Mouse (Mus musculus): ENCODE data around the gene Mmp25. TPM values are rescaled to one million over a fixed set of nuclear protein-coding genes. Genes with fewer than 3 reads are reported as not detected.

Mmp25 gene
- polyA plus RNA-seq, 1 experiment from 2014 or later = 0.94 TPM

DNA sequence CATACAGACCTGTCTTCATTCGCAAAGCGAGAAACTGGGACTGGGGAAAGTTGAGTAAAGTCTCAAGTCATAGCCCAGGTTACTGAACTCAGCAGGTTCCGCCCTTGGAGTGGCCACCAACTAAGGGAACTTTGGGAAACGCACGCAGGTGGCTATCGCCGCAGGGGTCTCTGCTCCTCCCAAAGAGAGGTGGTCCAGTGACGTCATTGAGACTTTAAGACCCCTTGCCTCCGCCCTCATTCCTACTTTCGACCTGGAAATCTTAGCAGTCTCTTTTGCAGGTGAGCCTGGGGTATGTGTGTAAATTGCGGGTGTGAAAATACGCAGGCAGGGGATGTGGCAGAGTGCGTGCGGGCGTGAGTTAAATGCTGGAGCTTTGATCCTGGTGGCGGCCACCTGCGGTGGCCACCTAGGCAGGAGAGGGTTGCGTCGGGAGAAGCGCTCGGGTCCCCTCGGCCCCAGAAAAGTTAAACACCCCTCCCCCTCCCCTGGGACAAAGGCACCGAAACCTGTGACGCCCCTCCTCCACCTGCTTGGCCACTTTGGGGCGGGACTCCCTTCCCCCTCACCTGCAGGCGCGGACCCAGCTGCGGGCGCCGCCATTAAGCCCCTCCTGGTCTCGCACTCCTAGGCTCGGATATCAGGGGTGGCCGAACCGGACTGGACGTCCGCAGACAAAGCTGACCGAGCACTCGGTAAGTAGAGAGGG, 34.2 kb upstream of the Mmp25 start, which contains the start of gene Cldn6:
Gene Cldn6, plus strand, starts transcription at position 123 of the 709 bp plus-strand sequence.
- Histone ChIP-seq H3K4me3 (ENCODE audit: low read depth, low read length) (peak within 1 kb of the TSS; percentile 10; the same call in 1 of the 2 replicates), H3K27me3 (ENCODE audit: control insufficient read depth, insufficient read depth, low read length) (peaks cover 71% of the 10 kb centered on the region), H3K36me3 (ENCODE audit: control insufficient read depth, insufficient read depth, low read length) (no peaks in the 10 kb centered on the region), H3K4me1 (ENCODE audit: control insufficient read depth, insufficient read depth, low read length) (peaks cover 13% of the 10 kb centered on the region), H3K27ac (ENCODE audit: low read depth, low read length) (no peak within 1 kb of the TSS), H3K9ac (ENCODE audit: low read length) (no peak within 1 kb of the TSS), H3K4me2 (ENCODE audit: low read depth) (0 out of 2 replicates have a peak within 1 kb of the TSS, but pooled peaks have one; percentile 2), H3K9me3 (ENCODE audit: control insufficient read depth, low read length) (no peaks in the 10 kb centered on the region)
- 2% methylated on average over 37 of the region's 38 CpGs for WGBS
- ATAC-seq (ENCODE audit: insufficient read depth, low FRiP score, low TSS enrichment) (no peak), DNase-seq (ENCODE audit: low spot score) (no peak)

DNA sequence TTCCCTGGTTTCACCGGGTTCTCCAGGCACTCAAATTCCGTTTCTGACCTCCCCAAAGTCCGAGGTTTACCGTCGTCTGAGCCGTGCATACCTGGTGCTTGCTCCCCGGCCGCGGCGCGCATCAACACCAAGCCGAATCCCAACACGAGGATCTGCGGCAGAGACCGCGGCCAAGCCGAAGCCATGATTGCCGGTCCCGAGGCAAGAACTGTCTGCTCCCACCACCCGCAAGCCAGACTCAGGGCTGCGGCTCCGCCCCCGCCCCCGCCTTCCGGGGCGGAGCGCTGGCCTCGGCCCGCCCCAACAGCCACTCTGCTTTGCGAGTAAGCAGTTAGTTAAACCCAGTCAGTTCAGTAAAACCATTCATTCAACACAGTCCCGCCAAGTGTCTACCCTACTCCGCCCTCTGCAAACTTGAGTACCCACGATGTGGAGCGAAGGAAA, 32.2 kb upstream of the Mmp25 start, which contains the start of gene Tnfrsf12a:
Gene Tnfrsf12a, minus strand, starts transcription at position 233 of the 444 bp plus-strand sequence.
- DNase-seq (ENCODE audit: low spot score) (peak; percentile 91), ATAC-seq (ENCODE audit: insufficient read depth, low FRiP score, low TSS enrichment) (peak; percentile 22; the same call in 1 of the 2 replicates)
- Histone ChIP-seq H3K9me3 (ENCODE audit: control insufficient read depth, low read length) (no peaks in the 10 kb centered on the region), H3K9ac (ENCODE audit: low read length) (peak within 1 kb of the TSS; percentile 2), H3K27me3 (ENCODE audit: control insufficient read depth, insufficient read depth, low read length) (peaks cover 58% of the 10 kb centered on the region), H3K4me3 (ENCODE audit: low read depth, low read length) (peak within 1 kb of the TSS; percentile 35), H3K36me3 (ENCODE audit: control insufficient read depth, insufficient read depth, low read length) (no peaks in the 10 kb centered on the region), H3K27ac (ENCODE audit: low read depth, low read length) (no peak within 1 kb of the TSS), H3K4me1 (ENCODE audit: control insufficient read depth, insufficient read depth, low read length) (peaks cover 15% of the 10 kb centered on the region), H3K4me2 (ENCODE audit: low read depth) (peak within 1 kb of the TSS; percentile 71)
- under 1% methylated on average over 34 of the region's 34 CpGs for WGBS

DNA sequence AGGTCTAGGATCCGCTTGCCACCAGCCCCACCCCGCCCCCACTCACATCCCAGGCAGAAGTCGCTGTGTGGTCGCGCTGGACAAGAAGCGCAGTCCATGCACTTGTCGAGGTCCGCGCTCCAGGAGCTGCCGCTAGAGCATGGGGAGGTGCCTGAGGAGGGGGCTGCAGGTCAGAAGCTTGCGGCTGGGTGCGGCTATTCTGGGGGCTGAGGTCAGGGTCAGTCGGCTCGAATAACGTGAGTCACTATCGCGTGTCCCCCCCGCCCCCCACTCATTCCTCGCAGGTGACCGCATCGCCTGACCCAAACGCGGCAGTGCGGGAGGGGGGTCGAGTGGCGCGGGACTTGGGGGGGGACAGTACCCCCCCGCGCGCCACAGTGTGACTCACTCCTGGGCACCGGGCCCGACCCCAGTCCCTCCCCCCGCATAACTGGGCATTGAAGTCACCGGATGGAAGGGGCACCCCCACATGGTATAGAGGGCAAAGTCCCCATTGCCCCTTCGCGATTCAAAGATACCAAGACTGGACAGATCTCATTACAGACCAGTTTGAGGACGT, 31.5 kb upstream of the Mmp25 start:
- ATAC-seq (ENCODE audit: insufficient read depth, low FRiP score, low TSS enrichment) = no peak
- peaks cover 54% of the 10 kb centered on the region for H3K27me3 ChIP-seq (ENCODE audit: control insufficient read depth, insufficient read depth, low read length)
- WGBS = under 1% methylated on average over 30 of the region's 37 CpGs

DNA sequence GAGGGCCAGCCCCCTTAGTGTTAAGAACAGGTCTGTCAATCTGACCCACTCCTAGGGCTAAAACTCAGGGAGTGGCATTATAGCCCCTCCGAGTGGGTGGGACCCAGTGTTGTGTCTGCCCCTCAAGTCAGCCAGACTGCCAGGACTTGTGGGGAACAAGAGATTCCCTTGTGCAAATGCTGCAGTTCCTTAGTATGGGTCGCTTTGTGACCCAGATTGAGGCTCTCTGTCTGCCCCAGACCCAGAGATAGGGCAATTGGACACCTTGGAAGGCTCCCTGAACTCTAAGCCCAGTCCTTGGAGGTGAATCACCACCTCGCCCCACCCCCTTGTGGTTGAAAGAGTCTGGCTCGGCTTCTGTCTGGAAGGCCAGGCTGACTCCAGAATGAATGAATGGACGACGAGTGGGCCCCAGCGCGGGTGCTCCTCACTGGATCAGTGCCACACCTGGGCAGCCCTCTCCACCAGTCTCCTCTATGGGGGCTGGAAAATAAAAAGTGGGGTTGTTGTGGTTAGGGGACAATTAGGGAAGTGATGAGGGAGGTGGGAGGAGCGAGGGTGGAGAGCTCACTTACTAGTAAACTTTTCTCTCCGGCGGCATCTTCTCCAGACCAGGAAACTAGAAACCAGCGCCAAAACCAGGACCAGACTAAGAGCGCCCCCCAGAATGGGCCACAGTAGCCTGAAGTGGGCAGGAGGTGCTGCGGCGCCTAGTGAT, 30.6 kb upstream of the Mmp25 start:
- ATAC-seq (ENCODE audit: insufficient read depth, low FRiP score, low TSS enrichment) (no peak), DNase-seq (ENCODE audit: low spot score) (peak; percentile 7)
- H3K27me3 ChIP-seq (ENCODE audit: control insufficient read depth, insufficient read depth, low read length) = peaks cover 46% of the 10 kb centered on the region
- no peaks in the 10 kb centered on the region for H3K36me3 ChIP-seq (ENCODE audit: control insufficient read depth, insufficient read depth, low read length)
- H3K4me2 ChIP-seq (ENCODE audit: low read depth) = peak overlapping the region; percentile 71; the same call in 1 of the 2 replicates
- no peaks in the 10 kb centered on the region for H3K9me3 ChIP-seq (ENCODE audit: control insufficient read depth, low read length)
- peak overlapping the region; percentile 35 for H3K4me3 ChIP-seq (ENCODE audit: low read depth, low read length)
- H3K27ac ChIP-seq (ENCODE audit: low read depth, low read length) = no peak overlapping the region
- 11% methylated on average over 15 of the region's 15 CpGs for WGBS
- H3K9ac ChIP-seq (ENCODE audit: low read length) = peak overlapping the region; percentile 2; the same call in 1 of the 2 replicates
- H3K4me1 ChIP-seq (ENCODE audit: control insufficient read depth, insufficient read depth, low read length) = peaks cover 15% of the 10 kb centered on the region

More for the DNA sequence above, 31.5 kb upstream of the Mmp25 start:
- Histone ChIP-seq H3K27ac (ENCODE audit: low read depth, low read length) (no peak overlapping the region), H3K36me3 (ENCODE audit: control insufficient read depth, insufficient read depth, low read length) (no peaks in the 10 kb centered on the region), H3K4me3 (ENCODE audit: low read depth, low read length) (peak overlapping the region; percentile 35), H3K4me2 (ENCODE audit: low read depth) (peak overlapping the region; percentile 71), H3K9ac (ENCODE audit: low read length) (peak overlapping the region; percentile 2), H3K4me1 (ENCODE audit: control insufficient read depth, insufficient read depth, low read length) (peaks cover 15% of the 10 kb centered on the region), H3K9me3 (ENCODE audit: control insufficient read depth, low read length) (no peaks in the 10 kb centered on the region)
- peak; percentile 39 for DNase-seq (ENCODE audit: low spot score)

DNA sequence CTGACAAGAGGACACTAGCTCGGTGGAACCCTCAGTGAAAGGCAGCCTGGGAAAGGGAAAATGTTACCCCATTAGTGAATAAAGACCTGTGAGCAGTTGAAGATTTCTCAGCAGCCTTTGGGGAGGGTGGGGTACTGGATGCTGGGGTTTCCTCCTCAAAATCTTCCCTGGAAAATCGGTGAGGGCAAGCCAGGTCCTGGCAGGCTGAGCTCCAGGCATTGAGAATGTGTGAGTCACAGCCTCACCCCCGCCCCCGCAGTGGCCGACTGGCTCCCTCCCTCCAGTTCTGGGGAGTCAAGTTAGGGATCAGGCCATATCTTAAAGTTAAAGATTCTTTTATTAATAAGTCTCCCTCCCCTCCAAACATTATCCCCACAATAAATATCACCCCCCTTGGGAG, 30.1 kb upstream of the Mmp25 start:
- no peak for ATAC-seq (ENCODE audit: insufficient read depth, low FRiP score, low TSS enrichment)
- peak; percentile 9 for DNase-seq (ENCODE audit: low spot score)
- peaks cover 3% of the 10 kb centered on the region; the same call in 1 of the 2 replicates for H3K36me3 ChIP-seq (ENCODE audit: control insufficient read depth, insufficient read depth, low read length)
- no peak overlapping the region for H3K9ac ChIP-seq (ENCODE audit: low read length)
- WGBS = 29% methylated on average over 5 of the region's 5 CpGs
- H3K4me1 ChIP-seq (ENCODE audit: control insufficient read depth, insufficient read depth, low read length) = peaks cover 15% of the 10 kb centered on the region
- no peak overlapping the region for H3K27ac ChIP-seq (ENCODE audit: low read depth, low read length)
- H3K27me3 ChIP-seq (ENCODE audit: control insufficient read depth, insufficient read depth, low read length) = peaks cover 40% of the 10 kb centered on the region
- H3K4me3 ChIP-seq (ENCODE audit: low read depth, low read length) = no peak overlapping the region
- no peak overlapping the region for H3K4me2 ChIP-seq (ENCODE audit: low read depth)
- H3K9me3 ChIP-seq (ENCODE audit: control insufficient read depth, low read length) = no peaks in the 10 kb centered on the region

DNA sequence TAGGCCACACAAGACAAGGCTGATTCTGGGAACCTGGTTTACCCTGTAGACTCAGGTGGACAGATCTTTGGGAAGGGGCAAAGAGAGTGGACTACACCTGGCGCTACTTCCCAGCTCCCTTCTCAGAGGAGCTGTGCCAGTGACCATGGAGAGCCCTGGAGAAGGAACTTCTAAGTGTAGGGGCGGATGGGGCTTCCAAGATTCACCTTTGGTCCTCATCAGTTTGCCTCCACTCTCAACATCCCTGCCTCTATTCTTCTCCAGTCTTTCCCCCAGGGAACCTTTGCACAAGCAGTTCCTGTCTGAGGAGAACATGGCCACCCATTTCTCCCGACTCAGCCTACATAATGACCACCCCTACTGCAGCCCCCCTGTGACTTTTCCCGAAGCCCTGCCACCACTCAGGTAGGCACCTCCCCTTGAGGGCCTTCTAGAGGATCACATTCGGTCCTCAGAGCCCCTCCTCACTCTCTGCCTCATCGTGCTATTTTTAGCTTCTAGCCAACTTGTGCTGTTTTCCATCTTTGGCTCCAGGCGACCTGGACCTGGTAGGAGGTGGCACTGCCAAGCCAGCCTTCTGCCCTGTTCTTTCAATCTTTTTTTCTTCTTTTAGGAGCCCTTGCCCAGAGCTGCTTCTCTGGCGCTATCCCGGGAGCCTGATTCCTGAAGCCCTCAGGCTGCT, 29.3 kb upstream of the Mmp25 start:
- DNase-seq (ENCODE audit: low spot score) (no peak), ATAC-seq (ENCODE audit: insufficient read depth, low FRiP score, low TSS enrichment) (no peak)
- Histone ChIP-seq H3K9ac (ENCODE audit: low read length) (peak overlapping the region; percentile 60), H3K4me3 (ENCODE audit: low read depth, low read length) (peak overlapping the region; percentile 60), H3K27me3 (ENCODE audit: control insufficient read depth, insufficient read depth, low read length) (peaks cover 33% of the 10 kb centered on the region), H3K36me3 (ENCODE audit: control insufficient read depth, insufficient read depth, low read length) (peaks cover 4% of the 10 kb centered on the region; the same call in 1 of the 2 replicates), H3K9me3 (ENCODE audit: control insufficient read depth, low read length) (no peaks in the 10 kb centered on the region), H3K4me1 (ENCODE audit: control insufficient read depth, insufficient read depth, low read length) (peaks cover 15% of the 10 kb centered on the region), H3K4me2 (ENCODE audit: low read depth) (peak overlapping the region; percentile 76), H3K27ac (ENCODE audit: low read depth, low read length) (no peak overlapping the region)
- WGBS = 49% methylated on average over 9 of the region's 9 CpGs

DNA sequence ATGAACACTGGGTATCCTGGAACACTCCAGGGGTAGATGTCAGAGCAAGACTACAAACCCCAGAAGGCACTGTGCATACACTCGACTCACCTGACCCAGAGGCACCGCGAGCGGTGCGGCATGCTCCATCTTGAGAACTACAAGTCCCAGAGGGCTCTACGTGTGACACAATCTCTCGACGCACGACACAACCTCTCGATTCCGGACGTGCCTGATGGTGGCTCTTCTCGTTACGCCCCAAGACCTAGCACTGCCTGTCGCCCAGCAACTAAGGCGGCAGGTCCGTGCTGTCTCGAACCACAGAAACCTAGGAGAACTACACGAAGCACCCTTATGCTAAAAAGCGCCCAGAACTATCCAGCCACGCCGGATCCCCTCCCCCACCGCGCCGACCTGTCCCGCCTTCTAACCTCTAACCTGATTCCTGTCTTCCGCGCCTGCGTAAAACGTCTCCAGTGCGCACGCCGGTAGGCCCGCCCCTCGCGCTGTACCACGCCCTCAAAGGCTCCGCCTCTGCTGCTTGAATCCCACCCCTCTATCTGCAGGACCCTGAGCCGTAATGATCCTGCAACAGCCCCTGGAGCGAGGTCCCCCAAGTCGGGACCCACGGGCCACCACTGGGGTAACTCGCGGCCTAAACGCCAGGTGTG, 28.5 kb upstream of the Mmp25 start, which contains the start of the genes Hcfc1r1 and Thoc6:
Gene Hcfc1r1, plus strand, starts transcription at position 173 of the 650 bp plus-strand sequence.
Gene Thoc6, minus strand, starts transcription at position 459 of the 650 bp plus-strand sequence.
- WGBS = under 1% methylated on average over 45 of the region's 45 CpGs
- H3K36me3 ChIP-seq (ENCODE audit: control insufficient read depth, insufficient read depth, low read length) = peaks cover 9% of the 10 kb centered on the region
- peak within 1 kb of the TSS; percentile 60 for H3K9ac ChIP-seq (ENCODE audit: low read length)
- ATAC-seq (ENCODE audit: insufficient read depth, low FRiP score, low TSS enrichment) (peak; percentile 91), DNase-seq (ENCODE audit: low spot score) (peak; percentile 94)
- H3K4me2 ChIP-seq (ENCODE audit: low read depth) = peak within 1 kb of the TSS; percentile 76
- H3K4me3 ChIP-seq (ENCODE audit: low read depth, low read length) = peak within 1 kb of the TSS; percentile 60
- H3K27me3 ChIP-seq (ENCODE audit: control insufficient read depth, insufficient read depth, low read length) = peaks cover 24% of the 10 kb centered on the region
- no peaks in the 10 kb centered on the region for H3K9me3 ChIP-seq (ENCODE audit: control insufficient read depth, low read length)
- peaks cover 15% of the 10 kb centered on the region for H3K4me1 ChIP-seq (ENCODE audit: control insufficient read depth, insufficient read depth, low read length)
- H3K27ac ChIP-seq (ENCODE audit: low read depth, low read length) = no peak within 1 kb of the TSS
